Mouse (Mus musculus) cerebellum, adult (tissue): ENCODE data around the gene Adipoq.

ENCODE experiments used
- ATAC-seq: cut with Nextera tagmentation; 2 replicates; pipeline ENCODE4 v1.9.2; 2017; ENCODE audit warnings: mild to moderate bottlenecking, moderate library complexity, mixed read lengths; ENCODE audit not compliant: insufficient number of reproducible peaks, low FRiP score, low TSS enrichment

Adipoq gene

DNA sequence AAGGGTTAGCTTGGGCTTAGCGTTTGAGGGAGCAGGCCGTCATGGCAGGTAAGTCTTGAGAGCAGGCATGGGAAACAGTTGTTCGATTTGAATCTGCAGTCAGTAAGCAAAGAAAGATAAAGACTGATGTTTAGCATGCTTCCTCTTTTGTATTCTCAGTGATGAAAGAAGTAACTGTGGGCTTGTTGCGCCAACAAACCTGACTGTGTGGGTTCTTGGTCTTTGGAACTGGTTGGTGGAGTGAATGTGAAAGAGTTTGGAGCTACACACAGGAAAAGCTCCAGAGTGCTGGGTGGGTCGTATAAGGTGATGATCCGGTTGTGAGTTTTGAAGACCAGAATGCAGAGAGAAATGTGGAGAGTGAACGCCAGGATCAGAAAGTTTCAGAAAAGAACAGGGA lies 49.3 kb downstream of the Adipoq start:
- no peak for ATAC-seq

DNA sequence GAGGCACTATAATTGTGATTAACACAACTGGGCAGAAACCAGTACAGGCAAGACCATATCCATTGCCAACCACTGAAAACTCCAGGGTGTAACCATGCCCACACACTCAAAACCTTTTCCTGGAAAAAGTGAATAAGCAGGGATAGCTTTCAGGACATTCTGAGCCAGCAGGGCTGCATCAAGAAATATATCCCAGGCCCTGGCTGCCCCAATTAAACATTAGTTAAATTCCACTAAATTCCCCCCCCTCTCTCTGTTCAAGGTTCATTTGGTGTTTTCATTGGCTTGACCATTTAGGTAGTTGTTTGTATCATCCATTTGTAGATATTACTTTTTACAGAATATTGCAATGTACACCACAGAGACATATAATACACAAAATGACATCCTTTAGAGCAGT lies 50.0 kb downstream of the Adipoq start:
- ATAC-seq = no peak

DNA sequence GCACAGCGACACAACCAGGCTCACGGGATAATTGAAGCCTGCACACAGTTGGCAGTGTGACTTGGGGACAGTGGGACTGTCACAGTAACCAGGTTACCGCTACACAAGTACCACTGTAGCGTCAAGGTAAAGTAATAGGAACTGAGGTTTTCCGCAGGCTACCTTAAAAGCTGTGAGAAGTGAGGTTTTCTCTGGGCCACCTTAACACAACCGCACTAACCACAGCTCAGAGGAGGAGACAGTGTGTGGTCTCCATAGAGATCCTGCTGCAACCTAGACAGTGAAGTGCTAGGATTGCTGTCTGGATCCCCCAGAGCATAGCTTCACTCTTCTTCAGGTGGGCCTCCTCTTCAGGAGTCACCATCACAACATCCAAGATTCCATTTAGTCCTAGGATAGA lies 50.5 kb downstream of the Adipoq start:
- ATAC-seq = no peak

DNA sequence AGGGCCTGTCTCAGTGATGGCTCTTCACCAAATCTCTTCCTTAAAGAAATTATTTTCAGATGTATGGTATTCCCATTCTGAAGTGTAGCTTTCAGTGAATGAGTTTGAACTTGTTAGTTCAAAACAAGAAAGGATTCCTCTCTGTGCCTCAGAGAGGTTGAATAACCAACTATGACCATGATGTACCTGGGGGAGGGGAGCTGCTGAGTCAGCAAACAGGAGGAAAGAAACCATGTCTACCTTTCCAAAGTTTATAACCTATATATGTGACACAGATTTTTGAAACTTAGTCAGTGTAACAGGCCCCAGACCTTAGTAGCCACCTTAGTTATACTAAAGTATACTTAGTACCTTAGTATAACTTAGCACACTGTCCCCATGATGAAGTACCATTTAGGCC lies 55.2 kb downstream of the Adipoq start:
- ATAC-seq = no peak
